Comparison of ENCODE assay signal across 8 mouse cellular contexts in genomic region chr5:30111126-30111525, GRCm38 (mm10). TPM values are rescaled to one million over a fixed set of nuclear protein-coding genes. Genes with fewer than 3 reads are reported as not detected.
DNase-seq lines count a peak whose midpoint lies in the region; ATAC-seq and TF ChIP-seq lines count a peak whose summit lies in the region.

No protein-coding gene starts in this region.

- WGBS in lung, postnatal 0 days, result 3% methylated on average over 18 of the region's 18 CpGs
- 1% methylated on average over 18 of the region's 18 CpGs for WGBS in embryonic facial prominence, embryonic 13.5 days
- 1% methylated on average over 18 of the region's 18 CpGs for WGBS in heart, embryonic 16.5 days
- WGBS in limb, embryonic 15.5 days, result 3% methylated on average over 18 of the region's 18 CpGs
- WGBS in neural tube, embryonic 14.5 days, result 1% methylated on average over 18 of the region's 18 CpGs

- ATAC-seq in lung, postnatal 0 days, result no peak
- no peak for ATAC-seq in embryonic facial prominence, embryonic 13.5 days (ENCODE audit: insufficient number of reproducible peaks, insufficient read depth, low FRiP score, low TSS enrichment, low read depth)
- no peak for ATAC-seq in heart, embryonic 16.5 days (replicated peaks; ENCODE audit: extremely low read depth, insufficient read depth, low FRiP score)
- ATAC-seq in limb, embryonic 15.5 days (ENCODE audit: insufficient number of reproducible peaks, low FRiP score, low TSS enrichment, low read depth), result no peak
- peak; percentile 9; the same call in 1 of the 2 replicates for ATAC-seq in neural tube, embryonic 14.5 days (ENCODE audit: low read depth)
- ATAC-seq in erythroid progenitor cell, adult 5-6 weeks (replicated peaks; ENCODE audit: low FRiP score, poor library complexity, severe bottlenecking), result no peak
- no peak for ATAC-seq in CD4-positive, CD25-positive, alpha-beta regulatory T cell, adult 4 months

- DNase-seq in lung, postnatal 0 days (ENCODE audit: low spot score), result peak; percentile 22
- DNase-seq in lung, postnatal 25 days (ENCODE audit: low spot score), result no peak

- H3K4me1 ChIP-seq in lung, postnatal 0 days (ENCODE audit: insufficient read depth, low read depth, low read length), result peaks cover 3% of the 10 kb centered on the region; the same call in 1 of the 2 replicates
- H3K4me1 ChIP-seq in embryonic facial prominence, embryonic 13.5 days, result peaks cover 42% of the 10 kb centered on the region
- H3K4me1 ChIP-seq in heart, embryonic 16.5 days (ENCODE audit: control insufficient read depth, insufficient read depth, low read length), result peaks cover 21% of the 10 kb centered on the region
- H3K4me1 ChIP-seq in limb, embryonic 15.5 days, result peaks cover 35% of the 10 kb centered on the region
- peaks cover 44% of the 10 kb centered on the region for H3K4me1 ChIP-seq in neural tube, embryonic 14.5 days (ENCODE audit: control insufficient read depth, insufficient read depth, low read length)

- no peak overlapping the region for H3K9ac ChIP-seq in lung, postnatal 0 days (replicated peaks; ENCODE audit: low read depth)
- peak overlapping the region; percentile 47; the same call in 1 of the 2 replicates for H3K9ac ChIP-seq in embryonic facial prominence, embryonic 13.5 days
- no peak overlapping the region for H3K9ac ChIP-seq in heart, embryonic 16.5 days (ENCODE audit: low read length)
- H3K9ac ChIP-seq in limb, embryonic 15.5 days, result 0 out of 2 replicates have a peak overlapping the region, but pooled peaks have one; percentile 7
- no peak overlapping the region for H3K9ac ChIP-seq in neural tube, embryonic 14.5 days (replicated peaks; ENCODE audit: low read depth, low read length)

- peak; percentile 41 for TF ChIP-seq CTCF in lung, postnatal 0 days (IDR thresholded peaks at IDR 0.05)

- no peaks in the 10 kb centered on the region for H3K36me3 ChIP-seq in lung, postnatal 0 days (ENCODE audit: insufficient read depth, low read length)
- H3K36me3 ChIP-seq in embryonic facial prominence, embryonic 13.5 days, result no peaks in the 10 kb centered on the region
- H3K36me3 ChIP-seq in heart, embryonic 16.5 days (ENCODE audit: control insufficient read depth, insufficient read depth), result no peaks in the 10 kb centered on the region
- no peaks in the 10 kb centered on the region for H3K36me3 ChIP-seq in limb, embryonic 15.5 days
- H3K36me3 ChIP-seq in neural tube, embryonic 14.5 days (ENCODE audit: control insufficient read depth, insufficient read depth, low read length), result no peaks in the 10 kb centered on the region

- no peaks in the 10 kb centered on the region for H3K9me3 ChIP-seq in lung, postnatal 0 days (ENCODE audit: low read length)
- no peaks in the 10 kb centered on the region for H3K9me3 ChIP-seq in embryonic facial prominence, embryonic 13.5 days
- H3K9me3 ChIP-seq in heart, embryonic 16.5 days (replicated peaks; ENCODE audit: control insufficient read depth, low read length), result no peaks in the 10 kb centered on the region
- no peaks in the 10 kb centered on the region; the same call in 1 of the 2 replicates for H3K9me3 ChIP-seq in limb, embryonic 15.5 days
- no peaks in the 10 kb centered on the region for H3K9me3 ChIP-seq in neural tube, embryonic 14.5 days (ENCODE audit: control insufficient read depth, low read length)

- no peak overlapping the region for H3K27ac ChIP-seq in lung, postnatal 0 days (ENCODE audit: low read length)
- H3K27ac ChIP-seq in embryonic facial prominence, embryonic 13.5 days, result no peak overlapping the region
- no peak overlapping the region for H3K27ac ChIP-seq in heart, embryonic 16.5 days (ENCODE audit: low read length)
- no peak overlapping the region for H3K27ac ChIP-seq in limb, embryonic 15.5 days
- H3K27ac ChIP-seq in neural tube, embryonic 14.5 days (ENCODE audit: low read depth, low read length), result peak overlapping the region; percentile 40; the same call in 1 of the 2 replicates

- peaks cover 34% of the 10 kb centered on the region for H3K27me3 ChIP-seq in lung, postnatal 0 days (replicated peaks; ENCODE audit: insufficient read depth, low read length)
- H3K27me3 ChIP-seq in embryonic facial prominence, embryonic 13.5 days, result peaks cover 96% of the 10 kb centered on the region
- peaks cover 68% of the 10 kb centered on the region for H3K27me3 ChIP-seq in heart, embryonic 16.5 days (ENCODE audit: control insufficient read depth, insufficient read depth, low read length)
- peaks cover 88% of the 10 kb centered on the region for H3K27me3 ChIP-seq in limb, embryonic 15.5 days
- no peaks in the 10 kb centered on the region; the same call in 1 of the 2 replicates for H3K27me3 ChIP-seq in neural tube, embryonic 14.5 days (ENCODE audit: control insufficient read depth, insufficient read depth, low read length)

- no peak for TF ChIP-seq EP300 in lung, postnatal 0 days (IDR thresholded peaks at IDR 0.05)

- H3K4me3 ChIP-seq in lung, postnatal 0 days (ENCODE audit: low read depth, low read length), result no peak overlapping the region
- peak overlapping the region; percentile 23 for H3K4me3 ChIP-seq in embryonic facial prominence, embryonic 13.5 days
- H3K4me3 ChIP-seq in heart, embryonic 16.5 days (ENCODE audit: low read length), result peak overlapping the region; percentile 1
- peak overlapping the region; percentile 11; the same call in 1 of the 2 replicates for H3K4me3 ChIP-seq in limb, embryonic 15.5 days
- H3K4me3 ChIP-seq in neural tube, embryonic 14.5 days (ENCODE audit: low read depth, low read length), result 0 out of 2 replicates have a peak overlapping the region, but pooled peaks have one; percentile 9

- peak overlapping the region; percentile 33 for H3K4me2 ChIP-seq in lung, postnatal 0 days (replicated peaks; ENCODE audit: low read depth, low read length)
- peak overlapping the region; percentile 52 for H3K4me2 ChIP-seq in embryonic facial prominence, embryonic 13.5 days
- H3K4me2 ChIP-seq in heart, embryonic 16.5 days (ENCODE audit: low read depth, low read length), result peak overlapping the region; percentile 52
- peak overlapping the region; percentile 34 for H3K4me2 ChIP-seq in limb, embryonic 15.5 days
- H3K4me2 ChIP-seq in neural tube, embryonic 14.5 days (ENCODE audit: low read depth, low read length), result peak overlapping the region; percentile 34

RNA-seq across cellular contexts. Expression of gene 3110082J24Rik, which starts 5.2 kb away (rescaled TPM):
- not detected in 2 replicates for polyA plus RNA-seq in lung, postnatal 0 days (2015; fragmentation: Nextera tagmentation; extraction: Ambion mirVana)
- not detected in 2 replicates for polyA plus RNA-seq in embryonic facial prominence, embryonic 13.5 days (2015; fragmentation: Nextera tagmentation; extraction: Ambion mirVana)
- polyA plus RNA-seq in heart, embryonic 16.5 days (2015; fragmentation: Nextera tagmentation; extraction: Ambion mirVana), result not detected in 2 replicates
- not detected in 2 replicates for polyA plus RNA-seq in limb, embryonic 15.5 days (2015; fragmentation: Nextera tagmentation; extraction: Ambion mirVana)
- 4.3 and 4.8 TPM in 2 replicates for polyA plus RNA-seq in neural tube, embryonic 14.5 days (2014; fragmentation: Nextera tagmentation; extraction: Ambion mirVana)
- not detected in 2 replicates for total RNA-seq in erythroid progenitor cell, adult 5-6 weeks (2015; ENCODE audit: low replicate concordance)
- not detected in 2 replicates for total RNA-seq in erythroid progenitor cell, adult 5-6 weeks (2017; ENCODE audit: low replicate concordance)
- not detected for polyA plus RNA-seq in CD4-positive, CD25-positive, alpha-beta regulatory T cell, adult 4 months (2017; shearing (Covaris generic))

RNA-seq across cellular contexts. Expression of gene Garem2, which starts 6.2 kb away (rescaled TPM):
- polyA plus RNA-seq in lung, postnatal 0 days (2015; fragmentation: Nextera tagmentation; extraction: Ambion mirVana), result 0.04 and 0.05 TPM in 2 replicates
- polyA plus RNA-seq in embryonic facial prominence, embryonic 13.5 days (2015; fragmentation: Nextera tagmentation; extraction: Ambion mirVana), result 0.47 and 1.2 TPM in 2 replicates
- polyA plus RNA-seq in heart, embryonic 16.5 days (2015; fragmentation: Nextera tagmentation; extraction: Ambion mirVana), result 0.12 and 0.20 TPM in 2 replicates
- polyA plus RNA-seq in limb, embryonic 15.5 days (2015; fragmentation: Nextera tagmentation; extraction: Ambion mirVana), result 0.36 and 0.41 TPM in 2 replicates
- polyA plus RNA-seq in neural tube, embryonic 14.5 days (2014; fragmentation: Nextera tagmentation; extraction: Ambion mirVana), result 12.5 and 13.3 TPM in 2 replicates
- not detected in 2 replicates for total RNA-seq in erythroid progenitor cell, adult 5-6 weeks (2015; ENCODE audit: low replicate concordance)
- total RNA-seq in erythroid progenitor cell, adult 5-6 weeks (2017; ENCODE audit: low replicate concordance), result not detected in 2 replicates
- not detected for polyA plus RNA-seq in CD4-positive, CD25-positive, alpha-beta regulatory T cell, adult 4 months (2017; shearing (Covaris generic))

RNA-seq across cellular contexts. Expression of gene Tyms, which starts 37.7 kb away (rescaled TPM):
- 37.3 and 38.9 TPM in 2 replicates for polyA plus RNA-seq in lung, postnatal 0 days (2015; fragmentation: Nextera tagmentation; extraction: Ambion mirVana)
- polyA plus RNA-seq in embryonic facial prominence, embryonic 13.5 days (2015; fragmentation: Nextera tagmentation; extraction: Ambion mirVana), result 241 and 293 TPM in 2 replicates
- 99.3 and 110 TPM in 2 replicates for polyA plus RNA-seq in heart, embryonic 16.5 days (2015; fragmentation: Nextera tagmentation; extraction: Ambion mirVana)
- polyA plus RNA-seq in limb, embryonic 15.5 days (2015; fragmentation: Nextera tagmentation; extraction: Ambion mirVana), result 212 and 224 TPM in 2 replicates
- polyA plus RNA-seq in neural tube, embryonic 14.5 days (2014; fragmentation: Nextera tagmentation; extraction: Ambion mirVana), result 35.3 and 42.4 TPM in 2 replicates
- total RNA-seq in erythroid progenitor cell, adult 5-6 weeks (2015; ENCODE audit: low replicate concordance), result 145 and 220 TPM in 2 replicates
- total RNA-seq in erythroid progenitor cell, adult 5-6 weeks (2017; ENCODE audit: low replicate concordance), result 159 and 170 TPM in 2 replicates
- 10 to 100 TPM; 58.0 to 73.1 TPM for polyA plus RNA-seq in CD4-positive, CD25-positive, alpha-beta regulatory T cell, adult 4 months (2017; shearing (Covaris generic))

RNA-seq across cellular contexts. Expression of gene Hadha, which starts 43.8 kb away (rescaled TPM):
- polyA plus RNA-seq in lung, postnatal 0 days (2015; fragmentation: Nextera tagmentation; extraction: Ambion mirVana), result 107 and 110 TPM in 2 replicates
- 119 and 133 TPM in 2 replicates for polyA plus RNA-seq in embryonic facial prominence, embryonic 13.5 days (2015; fragmentation: Nextera tagmentation; extraction: Ambion mirVana)
- 349 and 361 TPM in 2 replicates for polyA plus RNA-seq in heart, embryonic 16.5 days (2015; fragmentation: Nextera tagmentation; extraction: Ambion mirVana)
- 130 and 140 TPM in 2 replicates for polyA plus RNA-seq in limb, embryonic 15.5 days (2015; fragmentation: Nextera tagmentation; extraction: Ambion mirVana)
- polyA plus RNA-seq in neural tube, embryonic 14.5 days (2014; fragmentation: Nextera tagmentation; extraction: Ambion mirVana), result 55.2 and 71.0 TPM in 2 replicates
- 40.7 and 46.1 TPM in 2 replicates for total RNA-seq in erythroid progenitor cell, adult 5-6 weeks (2015; ENCODE audit: low replicate concordance)
- 166 and 215 TPM in 2 replicates for total RNA-seq in erythroid progenitor cell, adult 5-6 weeks (2017; ENCODE audit: low replicate concordance)
- 100 to 1,000 TPM in 1 of 2 experiments, 10 to 100 TPM in 1; 85.0 to 124 TPM for polyA plus RNA-seq in CD4-positive, CD25-positive, alpha-beta regulatory T cell, adult 4 months (2017; shearing (Covaris generic))

RNA-seq across cellular contexts. Expression of gene Hadhb, which starts 43.9 kb away (rescaled TPM):
- polyA plus RNA-seq in lung, postnatal 0 days (2015; fragmentation: Nextera tagmentation; extraction: Ambion mirVana), result 104 and 107 TPM in 2 replicates
- 115 and 127 TPM in 2 replicates for polyA plus RNA-seq in embryonic facial prominence, embryonic 13.5 days (2015; fragmentation: Nextera tagmentation; extraction: Ambion mirVana)
- polyA plus RNA-seq in heart, embryonic 16.5 days (2015; fragmentation: Nextera tagmentation; extraction: Ambion mirVana), result 490 and 509 TPM in 2 replicates
- 139 and 150 TPM in 2 replicates for polyA plus RNA-seq in limb, embryonic 15.5 days (2015; fragmentation: Nextera tagmentation; extraction: Ambion mirVana)
- polyA plus RNA-seq in neural tube, embryonic 14.5 days (2014; fragmentation: Nextera tagmentation; extraction: Ambion mirVana), result 54.5 and 67.6 TPM in 2 replicates
- 49.9 and 56.9 TPM in 2 replicates for total RNA-seq in erythroid progenitor cell, adult 5-6 weeks (2015; ENCODE audit: low replicate concordance)
- 34.8 and 61.0 TPM in 2 replicates for total RNA-seq in erythroid progenitor cell, adult 5-6 weeks (2017; ENCODE audit: low replicate concordance)
- polyA plus RNA-seq in CD4-positive, CD25-positive, alpha-beta regulatory T cell, adult 4 months (2017; shearing (Covaris generic)), result 100 to 1,000 TPM; 173 to 208 TPM

Comparison
In these comparisons a context has a peak if more than half of its experiments do, and no peak if none do; other contexts are left out.
1. H3K9ac ChIP-seq: peak in embryonic facial prominence, embryonic 13.5 days (single experiment) and limb, embryonic 15.5 days (single experiment); none in lung, postnatal 0 days (single experiment), heart, embryonic 16.5 days (single experiment) and neural tube, embryonic 14.5 days (single experiment).
2. Peak in every context shown above with its lines, with median percentiles within 50 percentile points of each other: H3K4me2 ChIP-seq.